Mouse (Mus musculus): ENCODE measurements at regions not wholly inside any gene's neighbourhood (a gene's known extent, or its start where the extent isn't known, plus 50 kb on each side); places are given as distances from the start of the nearest gene placed in this dataset.

DNA sequence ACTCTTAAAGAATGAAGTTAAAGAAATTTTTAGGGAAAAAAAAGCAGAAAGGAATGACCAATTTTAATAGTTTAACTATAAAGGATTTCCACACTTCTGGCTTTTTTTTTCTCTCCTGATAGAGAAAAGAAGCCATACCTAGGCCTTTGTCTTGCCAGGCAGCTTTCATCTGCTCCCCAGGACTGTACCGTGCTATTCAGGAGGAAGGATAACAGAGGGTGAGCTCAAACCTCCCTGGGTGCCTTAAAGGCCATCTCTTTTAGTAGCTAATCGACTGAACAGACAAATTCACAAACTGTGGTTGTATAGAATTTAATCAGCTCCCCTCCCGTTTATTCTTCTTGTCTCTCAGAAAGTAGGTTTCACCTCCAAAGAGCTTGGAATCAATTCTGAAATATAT, 76.1 kb downstream of the Csl start:
- H3K27me3 ChIP-seq (ENCODE audit: control insufficient read depth, insufficient read depth, low read length, poor library complexity, severe bottlenecking) = no peaks in the 10 kb centered on the region
- no peaks in the 10 kb centered on the region for H3K9me3 ChIP-seq (replicated peaks; ENCODE audit: control insufficient read depth, insufficient read depth, low read length, poor library complexity, severe bottlenecking)
- H3K9ac ChIP-seq (ENCODE audit: low read depth, poor library complexity, severe bottlenecking) = no peak overlapping the region
- H3K27ac ChIP-seq (ENCODE audit: insufficient read depth, low read length) = no peak overlapping the region
- no peaks in the 10 kb centered on the region for H3K36me3 ChIP-seq (ENCODE audit: control insufficient read depth, insufficient read depth, low read length, poor library complexity, severe bottlenecking)
- H3K4me3 ChIP-seq (ENCODE audit: low read depth, low read length) = no peak overlapping the region
- TF ChIP-seq EP300 (IDR thresholded peaks at IDR 0.05; ENCODE audit: insufficient read depth, low read depth, low read length) (no peak), POLR2A (IDR thresholded peaks at IDR 0.05; ENCODE audit: insufficient read depth, low read length) (no peak), CTCF (IDR thresholded peaks at IDR 0.05; ENCODE audit: low read depth, low read length) (no peak)
- H3K4me1 ChIP-seq (ENCODE audit: control insufficient read depth, insufficient read depth, low read length) = no peaks in the 10 kb centered on the region

DNA sequence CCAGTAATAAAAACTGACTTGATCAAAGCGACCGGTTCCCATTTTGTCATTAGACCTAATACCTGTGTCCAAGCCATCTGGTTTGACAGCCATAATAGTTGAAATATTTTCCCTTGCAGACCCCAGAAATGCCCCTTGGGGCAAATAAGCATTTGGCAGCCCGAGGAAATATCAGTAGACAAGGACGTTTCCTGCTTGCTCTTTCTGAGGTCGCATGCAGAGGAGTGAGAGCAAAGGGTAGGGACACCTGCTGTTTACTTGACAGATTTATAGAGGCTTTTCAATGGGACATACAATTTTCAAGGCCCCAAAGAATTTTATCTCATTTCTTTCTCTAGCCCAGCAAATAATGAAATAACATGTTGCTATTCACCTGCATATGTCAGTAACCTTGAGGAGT, 73.5 kb downstream of the Csl start:
- no peaks in the 10 kb centered on the region for H3K27me3 ChIP-seq (ENCODE audit: control insufficient read depth, insufficient read depth, low read length, poor library complexity, severe bottlenecking)
- no peak overlapping the region for H3K4me3 ChIP-seq (ENCODE audit: low read depth, low read length)
- no peak for TF ChIP-seq EP300 (IDR thresholded peaks at IDR 0.05; ENCODE audit: insufficient read depth, low read depth, low read length)
- TF ChIP-seq POLR2A (IDR thresholded peaks at IDR 0.05; ENCODE audit: insufficient read depth, low read length) = no peak
- no peak overlapping the region for H3K9ac ChIP-seq (ENCODE audit: low read depth, poor library complexity, severe bottlenecking)
- H3K4me1 ChIP-seq (ENCODE audit: control insufficient read depth, insufficient read depth, low read length) = no peaks in the 10 kb centered on the region
- H3K27ac ChIP-seq (ENCODE audit: insufficient read depth, low read length) = no peak overlapping the region
- H3K9me3 ChIP-seq (replicated peaks; ENCODE audit: control insufficient read depth, insufficient read depth, low read length, poor library complexity, severe bottlenecking) = no peaks in the 10 kb centered on the region
- no peaks in the 10 kb centered on the region for H3K36me3 ChIP-seq (ENCODE audit: control insufficient read depth, insufficient read depth, low read length, poor library complexity, severe bottlenecking)

DNA sequence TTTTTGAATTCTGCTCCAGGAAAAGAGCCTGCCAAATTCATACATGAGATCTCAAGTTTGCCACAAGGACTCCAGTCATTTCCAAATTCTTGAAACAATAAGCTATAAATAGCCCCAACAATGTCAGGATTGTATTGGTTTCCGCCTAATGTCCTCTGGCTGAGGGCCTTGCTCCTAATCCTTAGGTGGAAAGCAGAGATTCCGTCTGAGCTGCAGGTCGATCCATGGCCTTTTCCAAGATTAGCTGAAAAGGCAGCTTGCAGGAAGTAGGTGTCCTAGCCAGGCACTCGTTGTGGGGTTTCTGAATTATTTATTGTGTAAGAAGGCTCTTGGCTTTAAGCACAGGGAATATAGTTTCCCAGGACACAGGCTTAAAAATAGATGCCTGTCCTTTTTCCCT, 72.4 kb downstream of the Csl start:
- no peak overlapping the region for H3K9ac ChIP-seq (ENCODE audit: low read depth, poor library complexity, severe bottlenecking)
- TF ChIP-seq EP300 (IDR thresholded peaks at IDR 0.05; ENCODE audit: insufficient read depth, low read depth, low read length) (no peak), CTCF (IDR thresholded peaks at IDR 0.05; ENCODE audit: low read depth, low read length) (no peak), POLR2A (IDR thresholded peaks at IDR 0.05; ENCODE audit: insufficient read depth, low read length) (no peak)

DNA sequence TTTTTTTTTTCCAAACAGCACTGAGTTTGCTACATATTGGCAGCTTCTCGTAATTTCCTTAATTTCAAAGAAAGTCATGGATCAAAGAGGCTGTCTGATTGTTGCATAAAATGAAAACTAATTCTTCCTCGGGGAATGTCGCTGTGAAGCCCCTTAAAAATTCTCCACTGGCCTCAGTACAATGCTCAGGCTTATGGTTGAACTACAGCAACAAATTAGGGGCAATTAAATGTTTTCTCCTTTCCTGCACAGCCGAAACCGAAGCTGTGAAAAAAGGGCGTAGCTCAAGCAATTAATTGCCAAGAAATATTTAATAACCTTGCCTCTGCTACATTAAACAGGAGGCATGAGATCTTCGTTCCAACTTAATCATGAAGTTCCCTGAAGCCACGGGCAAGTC, 61.8 kb downstream of the Csl start:
- H3K9me3 ChIP-seq (replicated peaks; ENCODE audit: control insufficient read depth, insufficient read depth, low read length, poor library complexity, severe bottlenecking) = no peaks in the 10 kb centered on the region
- TF ChIP-seq EP300 (IDR thresholded peaks at IDR 0.05; ENCODE audit: insufficient read depth, low read depth, low read length) (no peak), POLR2A (IDR thresholded peaks at IDR 0.05; ENCODE audit: insufficient read depth, low read length) (no peak), CTCF (IDR thresholded peaks at IDR 0.05; ENCODE audit: low read depth, low read length) (no peak)
- no peaks in the 10 kb centered on the region for H3K27me3 ChIP-seq (ENCODE audit: control insufficient read depth, insufficient read depth, low read length, poor library complexity, severe bottlenecking)
- H3K4me1 ChIP-seq (ENCODE audit: control insufficient read depth, insufficient read depth, low read length) = no peaks in the 10 kb centered on the region
- no peaks in the 10 kb centered on the region for H3K36me3 ChIP-seq (ENCODE audit: control insufficient read depth, insufficient read depth, low read length, poor library complexity, severe bottlenecking)
- no peak overlapping the region for H3K27ac ChIP-seq (ENCODE audit: insufficient read depth, low read length)
- no peak overlapping the region for H3K9ac ChIP-seq (ENCODE audit: low read depth, poor library complexity, severe bottlenecking)
- no peak overlapping the region for H3K4me3 ChIP-seq (ENCODE audit: low read depth, low read length)

More for the DNA sequence above, 72.4 kb downstream of the Csl start:
- H3K36me3 ChIP-seq (ENCODE audit: control insufficient read depth, insufficient read depth, low read length, poor library complexity, severe bottlenecking) = no peaks in the 10 kb centered on the region
- H3K27me3 ChIP-seq (ENCODE audit: control insufficient read depth, insufficient read depth, low read length, poor library complexity, severe bottlenecking) = no peaks in the 10 kb centered on the region
- no peak overlapping the region for H3K4me3 ChIP-seq (ENCODE audit: low read depth, low read length)
- H3K27ac ChIP-seq (ENCODE audit: insufficient read depth, low read length) = no peak overlapping the region
- H3K9me3 ChIP-seq (replicated peaks; ENCODE audit: control insufficient read depth, insufficient read depth, low read length, poor library complexity, severe bottlenecking) = no peaks in the 10 kb centered on the region
- no peaks in the 10 kb centered on the region for H3K4me1 ChIP-seq (ENCODE audit: control insufficient read depth, insufficient read depth, low read length)

DNA sequence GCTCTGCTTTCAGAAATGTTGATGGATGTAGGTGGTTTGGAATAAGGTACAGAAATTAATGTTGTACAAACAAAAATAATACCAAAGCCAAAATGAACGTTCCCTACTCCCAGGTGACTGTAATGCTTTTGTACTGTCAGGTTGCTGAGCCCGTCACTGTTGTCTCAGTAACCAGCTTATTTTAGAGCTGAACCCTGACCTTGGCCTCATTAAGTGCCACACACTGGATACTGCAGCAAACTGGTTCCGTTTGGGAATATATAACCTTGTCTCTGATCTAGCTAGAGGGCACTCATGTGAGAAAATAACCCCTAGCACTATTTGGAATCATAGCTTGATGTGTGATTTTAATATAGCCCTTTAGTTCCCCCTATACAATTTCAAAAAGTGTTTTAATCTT, 60.0 kb downstream of the Csl start:
- no peaks in the 10 kb centered on the region for H3K27me3 ChIP-seq (ENCODE audit: control insufficient read depth, insufficient read depth, low read length, poor library complexity, severe bottlenecking)
- H3K4me1 ChIP-seq (ENCODE audit: control insufficient read depth, insufficient read depth, low read length) = no peaks in the 10 kb centered on the region
- no peak for TF ChIP-seq EP300 (IDR thresholded peaks at IDR 0.05; ENCODE audit: insufficient read depth, low read depth, low read length)
- no peak for TF ChIP-seq CTCF (IDR thresholded peaks at IDR 0.05; ENCODE audit: low read depth, low read length)
- no peak for TF ChIP-seq POLR2A (IDR thresholded peaks at IDR 0.05; ENCODE audit: insufficient read depth, low read length)
- H3K36me3 ChIP-seq (ENCODE audit: control insufficient read depth, insufficient read depth, low read length, poor library complexity, severe bottlenecking) = no peaks in the 10 kb centered on the region
- H3K4me3 ChIP-seq (ENCODE audit: low read depth, low read length) = no peak overlapping the region
- H3K9ac ChIP-seq (ENCODE audit: low read depth, poor library complexity, severe bottlenecking) = no peak overlapping the region
- no peak overlapping the region for H3K27ac ChIP-seq (ENCODE audit: insufficient read depth, low read length)
- no peaks in the 10 kb centered on the region for H3K9me3 ChIP-seq (replicated peaks; ENCODE audit: control insufficient read depth, insufficient read depth, low read length, poor library complexity, severe bottlenecking)

DNA sequence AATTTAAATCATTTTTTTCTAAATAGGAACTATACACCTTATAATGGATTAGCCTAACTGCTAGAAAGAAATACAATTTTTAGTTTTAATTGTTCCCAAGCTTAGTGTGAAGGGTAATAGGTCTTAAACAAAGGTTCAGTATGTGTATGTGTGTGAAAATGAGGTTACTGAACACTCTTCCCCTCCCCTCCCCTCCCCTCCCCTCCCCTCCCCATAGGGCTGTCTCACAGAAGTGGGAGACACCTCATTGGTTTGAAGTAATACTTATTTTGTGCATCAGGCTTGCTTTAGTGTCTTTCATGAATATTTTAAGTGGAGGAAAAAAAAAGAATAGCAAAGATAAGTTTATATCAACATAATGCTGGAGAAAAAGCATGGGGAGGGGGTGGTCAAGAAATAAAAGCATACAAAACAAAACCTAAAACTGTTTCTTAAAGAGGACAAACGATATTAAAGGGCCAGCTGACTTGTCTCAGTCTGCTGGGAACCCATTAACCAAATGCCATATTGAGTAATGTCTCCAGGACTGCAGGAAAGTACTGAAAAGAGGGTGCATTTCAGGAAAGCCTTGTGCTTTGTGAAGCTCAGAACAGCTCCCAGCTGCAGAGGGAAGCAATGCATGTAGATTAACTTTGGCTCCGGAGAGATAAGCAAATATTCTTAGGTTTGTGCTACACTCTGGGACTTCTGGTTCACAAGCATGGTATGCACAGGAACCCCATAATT, 59.2 kb downstream of the Csl start:
- TF ChIP-seq EP300 (IDR thresholded peaks at IDR 0.05; ENCODE audit: insufficient read depth, low read depth, low read length) (no peak), CTCF (IDR thresholded peaks at IDR 0.05; ENCODE audit: low read depth, low read length) (no peak), POLR2A (IDR thresholded peaks at IDR 0.05; ENCODE audit: insufficient read depth, low read length) (no peak)
- H3K9ac ChIP-seq (ENCODE audit: low read depth, poor library complexity, severe bottlenecking) = no peak overlapping the region
- no peaks in the 10 kb centered on the region for H3K9me3 ChIP-seq (replicated peaks; ENCODE audit: control insufficient read depth, insufficient read depth, low read length, poor library complexity, severe bottlenecking)
- H3K36me3 ChIP-seq (ENCODE audit: control insufficient read depth, insufficient read depth, low read length, poor library complexity, severe bottlenecking) = no peaks in the 10 kb centered on the region
- no peaks in the 10 kb centered on the region for H3K27me3 ChIP-seq (ENCODE audit: control insufficient read depth, insufficient read depth, low read length, poor library complexity, severe bottlenecking)
- H3K27ac ChIP-seq (ENCODE audit: insufficient read depth, low read length) = no peak overlapping the region
- no peak overlapping the region for H3K4me3 ChIP-seq (ENCODE audit: low read depth, low read length)
- H3K4me1 ChIP-seq (ENCODE audit: control insufficient read depth, insufficient read depth, low read length) = no peaks in the 10 kb centered on the region

Measured in ES-Bruce4 (cell line).